Mouse (Mus musculus) forebrain, embryonic 16.5 days (tissue): ENCODE data around the gene Lsm3. TPM values are rescaled to one million over a fixed set of nuclear protein-coding genes. Genes with fewer than 3 reads are reported as not detected.
A peak's percentile ranks its signal among the peaks of the same experiment; 100 is the strongest.

Source experiments
- ATAC-seq: fragments of 200-750 bp; cut with Nextera tagmentation; 2 replicates; pipeline ENCODE4 v1.8.0; 2017; ENCODE audit warnings: mild to moderate bottlenecking, moderate library complexity
- H3K27ac ChIP-seq: fragments of 300-500 bp; sonication (generic); 2 replicates; pipeline ENCODE4 v1.5.1; 2014; ENCODE audit warnings: low read length, control low read depth
- H3K27me3 ChIP-seq: fragments of 300-500 bp; sonication (generic); replicated peaks from 2 replicates; pipeline ENCODE4 v1.6.1; 2014; ENCODE audit warnings: low read length; ENCODE audit not compliant: control insufficient read depth, insufficient read depth
- H3K36me3 ChIP-seq: fragments of 300-500 bp; sonication (generic); 2 replicates; pipeline ENCODE4 v1.6.1; 2014; ENCODE audit not compliant: control insufficient read depth, insufficient read depth
- H3K4me1 ChIP-seq: fragments of 300-500 bp; sonication (generic); replicated peaks from 2 replicates; pipeline ENCODE4 v1.6.1; 2014; ENCODE audit warnings: low read length; ENCODE audit not compliant: control insufficient read depth, insufficient read depth
- H3K4me2 ChIP-seq: fragments of 300-500 bp; sonication (generic); 2 replicates; pipeline ENCODE4 v1.6.1; 2014; ENCODE audit warnings: mild to moderate bottlenecking, low read length, control low read depth
- H3K4me3 ChIP-seq: fragments of 300-500 bp; sonication (generic); replicated peaks from 2 replicates; pipeline ENCODE4 v1.5.1; 2014; ENCODE audit warnings: mild to moderate bottlenecking, low read length, control low read depth
- H3K9ac ChIP-seq: fragments of 300-500 bp; sonication (generic); replicated peaks from 2 replicates; pipeline ENCODE4 v1.6.1; 2014; ENCODE audit warnings: low read depth, low read length, control low read depth
- H3K9me3 ChIP-seq: fragments of 300-500 bp; sonication (generic); 2 replicates; pipeline ENCODE4 v1.6.1; 2016; ENCODE audit warnings: low read length; ENCODE audit not compliant: control insufficient read depth
- WGBS: fragments of 180-500 bp; shearing (Covaris S2); extraction: QIAGEN DNeasy Blood & Tissue Kit; methylation state at CpG from one replicate; pipeline ENCODE4 v1.1.7; 2014; 5-methylcytosine and 5-hydroxymethylcytosine counted together
- polyA plus RNA-seq: library from polyadenylated mRNA; unstranded; fragments of >200 nt; fragmentation: Nextera tagmentation; extraction: Ambion mirVana; gene quantifications from 2 replicates; pipeline ENCODE4 v1.2.1, GENCODE M21; 2015

Gene Lsm3
- polyA plus RNA-seq, 1 experiment from 2014 or later: 162 TPM

DNA sequence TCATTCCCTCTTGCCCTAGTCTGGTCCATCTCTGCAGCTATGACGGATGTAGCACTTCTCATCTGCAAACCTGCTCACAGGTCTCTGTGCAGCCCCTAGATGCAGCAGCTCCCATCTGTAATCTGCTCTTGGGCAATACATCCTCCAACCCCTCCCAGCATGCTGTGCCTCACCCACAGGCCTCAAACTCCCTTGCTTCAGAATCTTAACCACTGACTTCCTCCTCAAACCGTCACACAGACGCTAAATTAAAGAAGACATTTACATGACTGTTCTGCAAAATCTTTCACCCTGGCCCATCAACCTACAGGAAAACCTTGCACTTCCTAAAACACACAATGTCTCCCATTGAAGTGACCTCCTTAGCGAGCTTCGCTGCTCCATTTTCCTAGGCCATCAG is 9.7 kb upstream of the Lsm3 start:
- H3K9ac ChIP-seq: no peak overlapping the region
- H3K4me1 ChIP-seq: no peaks in the 10 kb centered on the region
- 93% methylated on average over 5 of the region's 5 CpGs for WGBS
- H3K4me3 ChIP-seq: no peak overlapping the region
- H3K36me3 ChIP-seq: peaks cover 38% of the 10 kb centered on the region
- ATAC-seq: no peak
- H3K27ac ChIP-seq: no peak overlapping the region
- no peak overlapping the region for H3K4me2 ChIP-seq
- no peaks in the 10 kb centered on the region for H3K9me3 ChIP-seq
- no peaks in the 10 kb centered on the region for H3K27me3 ChIP-seq

DNA sequence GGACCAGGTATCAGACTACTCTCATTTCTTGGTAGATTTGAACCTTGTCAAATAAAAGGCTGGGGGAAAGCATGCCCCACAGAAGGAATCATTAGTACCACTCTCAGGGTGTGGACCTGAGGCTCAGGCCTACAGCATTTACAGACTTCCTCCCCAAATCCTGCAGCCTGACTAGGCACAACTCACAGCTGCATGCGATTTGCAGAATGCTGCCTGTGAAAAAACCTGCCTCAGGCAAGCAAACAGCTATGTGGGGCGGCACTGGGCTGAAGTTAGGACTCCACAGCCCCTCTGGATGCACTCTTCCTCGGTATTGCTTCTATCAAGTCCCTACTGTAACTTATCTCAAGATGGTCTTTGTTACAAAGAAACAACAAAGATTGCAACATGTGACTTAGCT is 7.7 kb upstream of the Lsm3 start:
- WGBS: 93% methylated on average over 3 of the region's 3 CpGs
- ATAC-seq: no peak
- Histone ChIP-seq H3K27me3 (no peaks in the 10 kb centered on the region), H3K27ac (no peak overlapping the region), H3K9me3 (no peaks in the 10 kb centered on the region), H3K4me1 (no peaks in the 10 kb centered on the region), H3K9ac (no peak overlapping the region), H3K4me2 (no peak overlapping the region), H3K36me3 (peaks cover 33% of the 10 kb centered on the region), H3K4me3 (no peak overlapping the region)

DNA sequence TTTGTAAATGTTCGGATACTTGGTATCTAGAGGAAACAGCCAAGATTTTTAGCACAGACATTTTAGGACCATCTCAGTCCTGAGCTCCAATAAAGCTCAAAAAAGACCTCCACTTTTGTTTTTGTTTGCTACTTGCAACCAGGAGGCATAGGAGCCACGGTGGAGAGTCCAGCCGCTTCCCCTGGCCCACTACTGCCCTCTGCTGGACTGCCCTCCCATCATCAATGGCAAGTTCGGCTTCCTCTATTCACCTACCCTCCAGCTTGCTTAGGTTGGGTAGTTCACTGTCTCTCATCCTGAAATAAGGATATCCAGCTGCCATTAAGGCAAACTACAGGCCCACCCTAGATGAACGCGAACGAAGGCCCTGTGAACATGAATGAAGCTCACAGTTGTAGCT is 6.4 kb upstream of the Lsm3 start:
- no peaks in the 10 kb centered on the region for H3K9me3 ChIP-seq
- H3K9ac ChIP-seq: no peak overlapping the region
- no peak overlapping the region for H3K4me3 ChIP-seq
- no peaks in the 10 kb centered on the region for H3K27me3 ChIP-seq
- H3K27ac ChIP-seq: no peak overlapping the region
- ATAC-seq: no peak
- H3K4me1 ChIP-seq: peaks cover 2% of the 10 kb centered on the region; the same call in 1 of the 2 replicates
- 44% methylated on average over 7 of the region's 7 CpGs for WGBS
- peaks cover 20% of the 10 kb centered on the region for H3K36me3 ChIP-seq
- H3K4me2 ChIP-seq: no peak overlapping the region

DNA sequence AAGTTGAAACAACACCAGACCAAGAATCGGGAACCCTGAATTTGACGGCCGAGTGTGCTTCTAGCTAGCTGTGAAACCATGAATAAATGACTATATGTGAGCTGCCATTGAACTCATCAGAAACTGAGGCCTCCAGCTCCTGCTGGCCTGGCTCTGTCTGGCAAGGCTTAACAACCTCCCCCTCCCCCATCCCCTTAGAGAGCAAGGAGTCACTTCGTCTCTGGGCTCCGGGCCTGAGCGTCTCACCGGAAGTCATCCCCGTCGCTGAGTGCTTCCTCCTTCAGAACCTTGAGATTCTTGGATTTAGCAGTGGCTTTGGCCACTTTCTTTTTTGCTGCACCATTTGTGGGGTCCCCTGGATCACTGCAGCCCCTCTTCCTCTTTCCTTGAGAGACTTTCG is 5.5 kb upstream of the Lsm3 start:
- Histone ChIP-seq H3K9me3 (no peaks in the 10 kb centered on the region), H3K4me3 (no peak overlapping the region), H3K4me2 (no peak overlapping the region), H3K4me1 (peaks cover 11% of the 10 kb centered on the region), H3K27me3 (no peaks in the 10 kb centered on the region), H3K36me3 (peaks cover 11% of the 10 kb centered on the region), H3K9ac (no peak overlapping the region), H3K27ac (no peak overlapping the region)
- WGBS: 88% methylated on average over 10 of the region's 10 CpGs
- ATAC-seq: no peak

DNA sequence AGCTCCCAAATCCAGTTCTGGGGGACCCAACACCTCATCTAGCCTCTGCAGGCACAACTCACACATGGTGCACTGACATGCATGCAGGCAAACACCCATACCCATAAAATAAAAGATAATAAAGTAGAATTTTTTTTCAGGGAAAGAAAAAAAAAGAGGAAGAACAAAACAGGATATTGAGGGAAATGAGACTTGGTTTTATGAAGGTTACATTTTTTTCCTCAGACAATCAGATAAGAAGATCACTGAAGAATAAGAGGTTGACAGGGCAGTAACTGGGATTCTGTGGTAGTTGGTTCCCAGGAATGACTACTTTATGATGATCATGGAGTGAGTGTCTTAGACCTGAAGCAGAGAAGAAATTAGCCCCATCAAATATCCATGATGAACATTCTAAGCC is 1.6 kb upstream of the Lsm3 start:
- Histone ChIP-seq H3K4me1 (peaks cover 23% of the 10 kb centered on the region), H3K27ac (no peak overlapping the region), H3K27me3 (no peaks in the 10 kb centered on the region), H3K9ac (no peak overlapping the region), H3K4me2 (no peak overlapping the region), H3K9me3 (no peaks in the 10 kb centered on the region), H3K36me3 (peaks cover 2% of the 10 kb centered on the region), H3K4me3 (no peak overlapping the region)
- ATAC-seq: no peak

DNA sequence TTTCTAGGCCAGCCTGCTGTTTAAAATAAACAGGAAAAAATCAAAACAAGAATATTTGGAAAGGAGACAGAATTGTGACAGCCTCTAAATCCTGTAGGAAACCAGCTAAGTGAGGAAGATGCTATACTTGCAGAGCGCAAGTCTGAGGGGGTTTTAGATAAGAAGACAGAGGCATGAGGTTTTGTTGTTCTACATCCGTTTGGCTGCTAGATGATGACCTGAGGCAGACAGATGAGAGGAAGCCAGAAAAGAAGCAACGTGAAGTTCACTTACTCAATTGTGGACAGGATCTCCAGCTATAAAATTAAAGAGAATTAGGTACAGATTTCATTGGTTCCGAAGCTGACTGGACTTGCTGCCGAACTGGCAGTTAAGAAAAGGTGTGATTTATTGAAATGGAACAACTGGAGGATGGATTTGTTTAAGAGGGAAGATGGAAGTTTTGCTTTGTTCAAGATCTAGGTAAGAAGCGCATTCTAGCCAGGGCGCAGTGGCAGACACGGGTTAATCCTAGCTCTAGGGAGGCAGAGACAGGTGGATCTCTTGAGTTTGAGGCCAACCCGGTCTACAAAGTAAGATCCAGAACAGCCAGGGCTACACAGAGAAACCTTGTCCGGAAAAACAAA is 878 bp upstream of the Lsm3 start:
- H3K27me3 ChIP-seq: no peaks in the 10 kb centered on the region
- H3K4me2 ChIP-seq: peak overlapping the region; percentile 73
- WGBS: 33% methylated on average over 10 of the region's 10 CpGs
- no peak overlapping the region for H3K27ac ChIP-seq
- H3K4me3 ChIP-seq: peak overlapping the region; percentile 66
- no peak for ATAC-seq
- H3K36me3 ChIP-seq: peaks cover 6% of the 10 kb centered on the region
- no peaks in the 10 kb centered on the region for H3K9me3 ChIP-seq
- H3K4me1 ChIP-seq: peaks cover 23% of the 10 kb centered on the region
- H3K9ac ChIP-seq: peak overlapping the region; percentile 71

DNA sequence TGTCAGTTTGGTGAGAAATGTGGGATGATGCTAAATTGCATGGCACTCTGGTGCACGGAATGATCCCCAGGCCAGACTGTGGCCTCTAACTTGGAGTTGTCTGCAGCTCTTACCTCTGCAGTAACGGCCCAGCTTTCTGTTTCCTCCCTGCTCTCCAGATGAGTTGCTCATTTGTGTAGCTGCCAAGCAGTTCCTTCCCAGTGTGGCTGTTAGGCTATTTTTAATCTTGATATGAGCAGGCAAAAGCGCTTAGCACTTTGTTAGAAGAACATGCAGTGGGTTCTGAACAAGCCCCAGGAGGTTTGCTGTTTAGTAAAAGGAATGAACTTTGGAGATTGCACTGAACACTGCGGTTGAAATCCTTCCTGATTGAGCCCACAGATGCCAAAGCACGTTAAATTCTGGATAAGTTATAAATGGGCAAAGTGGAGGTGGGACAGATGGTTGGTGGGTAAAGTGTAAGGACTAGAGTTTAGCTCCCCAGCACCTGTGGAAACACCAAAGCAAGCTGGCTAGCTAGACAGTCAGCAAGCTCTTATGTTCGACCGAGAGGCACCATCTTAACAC is 2.8 kb downstream of the Lsm3 start:
- 91% methylated on average over 7 of the region's 7 CpGs for WGBS
- H3K27me3 ChIP-seq: no peaks in the 10 kb centered on the region
- no peak overlapping the region for H3K4me2 ChIP-seq
- peaks cover 16% of the 10 kb centered on the region for H3K36me3 ChIP-seq
- no peaks in the 10 kb centered on the region for H3K9me3 ChIP-seq
- no peak for ATAC-seq
- H3K4me1 ChIP-seq: peaks cover 23% of the 10 kb centered on the region
- no peak overlapping the region for H3K9ac ChIP-seq
- no peak overlapping the region for H3K4me3 ChIP-seq
- H3K27ac ChIP-seq: no peak overlapping the region

DNA sequence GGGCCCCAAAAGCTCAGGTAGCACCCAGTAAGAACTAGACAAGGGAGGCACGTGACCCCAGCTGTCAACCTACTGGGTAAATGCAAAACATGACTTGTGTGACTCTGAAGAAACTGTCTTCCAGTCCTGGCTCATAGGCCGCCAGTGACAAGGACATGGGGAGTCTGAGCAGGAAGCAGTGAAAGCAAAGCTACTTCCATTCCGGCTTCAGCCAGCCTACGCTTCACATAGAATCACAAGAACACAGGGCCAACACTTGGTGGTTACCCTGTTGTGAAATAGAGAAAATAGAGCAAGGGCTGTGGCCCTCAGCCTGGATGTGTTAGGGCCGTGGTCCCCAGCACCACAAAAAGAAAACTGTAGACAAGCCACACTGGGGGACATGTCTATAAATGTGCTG is 7.1 kb downstream of the Lsm3 start:
- Histone ChIP-seq H3K36me3 (peaks cover 16% of the 10 kb centered on the region), H3K4me1 (no peaks in the 10 kb centered on the region), H3K4me2 (no peak overlapping the region), H3K4me3 (no peak overlapping the region), H3K27me3 (no peaks in the 10 kb centered on the region), H3K27ac (no peak overlapping the region), H3K9me3 (no peaks in the 10 kb centered on the region), H3K9ac (no peak overlapping the region)
- no peak for ATAC-seq
- 97% methylated on average over 5 of the region's 5 CpGs for WGBS

DNA sequence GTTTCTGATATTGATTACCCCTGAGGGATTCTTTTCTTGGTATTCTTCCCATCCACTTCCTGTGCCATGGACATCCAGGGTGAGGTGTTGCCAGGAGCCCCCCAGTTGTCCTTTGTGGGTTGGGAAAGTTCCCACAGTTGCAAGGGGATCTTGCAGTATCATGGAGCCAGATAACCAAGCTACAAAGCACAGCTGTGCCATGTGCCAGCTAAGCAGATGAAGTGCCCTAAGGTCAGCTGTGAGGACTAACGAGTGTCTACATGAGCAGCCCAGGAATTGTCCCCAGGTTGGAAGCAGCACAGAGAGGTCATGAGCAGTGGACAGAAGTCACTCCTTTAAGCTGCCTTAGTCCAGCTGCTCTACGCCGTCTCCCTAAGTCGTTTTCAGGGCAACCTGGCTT is 9.8 kb downstream of the Lsm3 start:
- Histone ChIP-seq H3K9ac (no peak overlapping the region), H3K9me3 (no peaks in the 10 kb centered on the region), H3K36me3 (peaks cover 8% of the 10 kb centered on the region), H3K4me2 (no peak overlapping the region), H3K4me3 (no peak overlapping the region), H3K27me3 (no peaks in the 10 kb centered on the region), H3K27ac (no peak overlapping the region), H3K4me1 (no peaks in the 10 kb centered on the region)
- ATAC-seq: no peak
- WGBS: 80% methylated on average over 4 of the region's 4 CpGs
